Mouse (Mus musculus) erythroblast, embryonic 14.5 days (primary cell): Measurements from ENCODE around the gene Immp2l.

Source experiments
- GATA1 ChIP-seq: IDR thresholded peaks from 2 replicates; pipeline ENCODE4 v1.6.1; 2012; ENCODE audit warnings: low read length, inconsistent platforms, mixed read lengths
- TAL1 ChIP-seq: IDR thresholded peaks from 3 replicates; pipeline ENCODE4 v1.6.1; 2012; ENCODE audit warnings: low read length, inconsistent platforms, mixed read lengths

DNA sequence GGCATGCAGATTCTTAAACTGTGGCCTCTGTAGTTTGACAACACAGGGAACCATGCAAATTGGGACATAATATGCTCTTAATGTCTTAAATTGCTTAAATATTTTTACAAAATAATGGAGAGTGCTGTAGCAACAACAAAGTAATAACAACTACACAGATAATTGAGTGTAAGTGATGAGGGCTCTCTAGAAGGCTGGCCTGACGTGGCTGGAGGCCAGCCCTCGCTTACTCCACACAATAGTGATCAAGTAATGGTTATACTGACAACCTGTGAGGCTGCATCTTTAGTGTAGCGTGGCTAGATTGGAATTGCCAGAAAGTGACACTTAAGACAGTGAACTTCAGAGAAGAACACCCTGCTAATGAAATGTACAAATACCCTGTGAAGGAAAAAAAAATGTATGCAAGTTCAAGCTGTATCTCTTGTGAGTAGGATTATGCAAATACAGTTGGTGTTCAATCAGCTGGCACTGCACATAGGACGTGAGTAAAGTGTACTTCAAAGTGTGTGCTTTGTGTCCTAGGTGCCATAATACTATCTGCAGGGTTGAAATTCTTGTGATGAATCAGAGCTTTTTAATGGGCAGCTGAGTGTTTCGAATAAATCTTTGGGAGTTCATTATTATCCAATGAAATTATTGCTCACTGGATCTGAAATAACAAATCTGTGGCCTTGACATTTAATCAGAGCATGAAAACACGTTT, 445.4 kb downstream of the Immp2l start:
- TF ChIP-seq GATA1 (no peak), TAL1 (no peak)
